Mouse (Mus musculus) liver, postnatal 0 days (tissue): ENCODE data around the gene Sirt4.

Experiments used
- CTCF ChIP-seq: sonication (generic); IDR thresholded peaks from 2 replicates; pipeline ENCODE4 v1.5.1; 2016; ENCODE audit warnings: antibody characterized with exemption, low read depth
- EP300 ChIP-seq: IDR thresholded peaks from 2 replicates; pipeline ENCODE4 v1.6.1; 2016; ENCODE audit warnings: antibody characterized with exemption, low read depth, mild to moderate bottlenecking

DNA sequence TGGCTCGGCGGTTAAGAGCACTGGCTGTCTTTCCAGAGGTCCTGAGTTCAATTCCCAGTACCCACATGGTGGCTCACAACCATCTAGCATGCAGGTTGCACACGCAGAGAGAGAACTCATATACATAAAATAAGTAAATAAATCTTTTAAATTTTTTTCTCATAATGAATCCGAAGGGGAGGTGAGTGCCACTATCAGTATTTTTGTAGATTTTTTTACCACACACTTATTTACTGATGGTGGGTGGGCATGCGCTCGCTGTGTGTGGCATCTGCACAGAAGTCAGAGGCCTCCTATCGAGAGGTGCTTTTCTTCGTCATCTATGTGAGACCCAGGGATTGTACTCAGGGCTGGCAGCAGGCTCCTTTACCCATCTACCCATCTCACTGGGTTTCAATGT lies 2.8 kb upstream of the Sirt4 start:
- TF ChIP-seq CTCF (no peak), EP300 (no peak)
